Mouse (Mus musculus) limb, embryonic 14.5 days (tissue): Measurements from ENCODE around the gene Flnb. TPM values are rescaled to one million over a fixed set of nuclear protein-coding genes. Genes with fewer than 3 reads are reported as not detected.

Source experiments
- ATAC-seq: fragments of 200-750 bp; cut with Nextera tagmentation; 2 replicates; pipeline ENCODE4 v1.8.0; 2017; ENCODE audit warnings: low read depth, moderate number of reproducible peaks, moderate TSS enrichment; ENCODE audit not compliant: low FRiP score
- DNase-seq: peaks from one replicate; pipeline ENCODE4 v3.0.0-alpha.2; 2015; ENCODE audit warnings: low spot score
- H3K27ac ChIP-seq: fragments of 300-500 bp; sonication (generic); replicated peaks from 2 replicates; pipeline ENCODE4 v1.5.1; 2014; ENCODE audit warnings: low read depth, mild to moderate bottlenecking, low read length, moderate library complexity, mixed read lengths
- H3K27me3 ChIP-seq: fragments of 300-500 bp; sonication (generic); 2 replicates; pipeline ENCODE4 v1.6.1; 2014; ENCODE audit warnings: low read length, mixed read lengths; ENCODE audit not compliant: control insufficient read depth, insufficient read depth
- H3K36me3 ChIP-seq: fragments of 300-500 bp; sonication (generic); 2 replicates; pipeline ENCODE4 v1.6.1; 2014; ENCODE audit warnings: mild to moderate bottlenecking, low read length, moderate library complexity, mixed read lengths; ENCODE audit not compliant: control insufficient read depth, insufficient read depth
- H3K4me1 ChIP-seq: fragments of 300-500 bp; sonication (generic); 2 replicates; pipeline ENCODE4 v1.6.1; 2014; ENCODE audit warnings: antibody characterized with exemption, low read length, mixed read lengths; ENCODE audit not compliant: control insufficient read depth, insufficient read depth
- H3K4me2 ChIP-seq: fragments of 300-500 bp; sonication (generic); replicated peaks from 2 replicates; pipeline ENCODE4 v1.6.1; 2014; ENCODE audit warnings: low read depth, mild to moderate bottlenecking, low read length, moderate library complexity; ENCODE audit not compliant: severe bottlenecking
- H3K4me3 ChIP-seq: fragments of 300-500 bp; sonication (generic); replicated peaks from 2 replicates; pipeline ENCODE4 v1.5.1; 2014; ENCODE audit warnings: low read length
- H3K9ac ChIP-seq: fragments of 300-500 bp; sonication (generic); 2 replicates; pipeline ENCODE4 v1.6.1; 2014; ENCODE audit warnings: mild to moderate bottlenecking, low read depth, low read length, moderate library complexity; ENCODE audit not compliant: severe bottlenecking
- H3K9me3 ChIP-seq: fragments of 300-500 bp; sonication (generic); 2 replicates; pipeline ENCODE4 v1.6.1; 2016; ENCODE audit warnings: low read length; ENCODE audit not compliant: control insufficient read depth
- POLR2A ChIP-seq: fragments of 200-500 bp; IDR thresholded peaks from 2 replicates; pipeline ENCODE4 v1.8.0; 2012; ENCODE audit warnings: inconsistent platforms, mild to moderate bottlenecking, moderate library complexity, borderline replicate concordance; ENCODE audit not compliant: insufficient read depth, insufficient read length; ENCODE audit errors: extremely low read depth
- WGBS: fragments of 180-500 bp; shearing (Covaris S2); extraction: QIAGEN DNeasy Blood & Tissue Kit; methylation state at CpG from one replicate; pipeline ENCODE4 v1.1.7; 2014; 5-methylcytosine and 5-hydroxymethylcytosine counted together
- polyA plus RNA-seq, 2 experiments: library from polyadenylated mRNA; depleted of rRNA in 1 of 2; stranded (reverse) in 1 of 2; unstranded in 1 of 2; fragments of >200 nt; fragmentation: Nextera tagmentation in 1 of 2; extraction: Ambion mirVana in 1 of 2; gene quantifications; 2 replicates each; pipeline versions ENCODE4 v1.2.1 to v1.2.3; 2012 to 2014

Flnb gene
- polyA plus RNA-seq, 2 experiments, result 39.4 to 58.7 TPM

- WGBS, result 20% methylated on average over 5 of the region's 5 CpGs
- no peak for TF ChIP-seq POLR2A
- H3K27ac ChIP-seq, result 0 out of 2 replicates have a peak overlapping the region, but pooled peaks have one; percentile 2
- no peaks in the 10 kb centered on the region for H3K27me3 ChIP-seq
- H3K4me1 ChIP-seq, result peaks cover 86% of the 10 kb centered on the region
- H3K36me3 ChIP-seq, result no peaks in the 10 kb centered on the region
- no peaks in the 10 kb centered on the region for H3K9me3 ChIP-seq
- ATAC-seq (no peak), DNase-seq (peak; percentile 69)
- no peak overlapping the region for H3K4me2 ChIP-seq
- H3K4me3 ChIP-seq, result no peak overlapping the region
- no peak overlapping the region for H3K9ac ChIP-seq
Observed at GRCm38 (mm10) chr14:7851543-7852065, 33.8 kb downstream of the Flnb start.

- no peaks in the 10 kb centered on the region for H3K36me3 ChIP-seq
- H3K9me3 ChIP-seq, result no peaks in the 10 kb centered on the region
- H3K4me2 ChIP-seq, result no peak overlapping the region
- DNase-seq, result peak; percentile 40
- no peaks in the 10 kb centered on the region for H3K27me3 ChIP-seq
- peaks cover 84% of the 10 kb centered on the region for H3K4me1 ChIP-seq
- no peak overlapping the region for H3K4me3 ChIP-seq
- no peak overlapping the region for H3K27ac ChIP-seq
- no peak for TF ChIP-seq POLR2A
- H3K9ac ChIP-seq, result no peak overlapping the region
- ATAC-seq, result peak; percentile 43; the same call in 1 of the 2 replicates
- 36% methylated on average over 11 of the region's 11 CpGs for WGBS
Observed at GRCm38 (mm10) chr14:7853691-7854090, 35.9 kb downstream of the Flnb start.

GRCm38 (mm10) chr14:7854366-7854765, 36.6 kb downstream of the Flnb start:
- H3K36me3 ChIP-seq, result no peaks in the 10 kb centered on the region
- H3K27ac ChIP-seq, result no peak overlapping the region
- DNase-seq, result no peak
- no peak overlapping the region for H3K4me3 ChIP-seq
- no peak overlapping the region for H3K9ac ChIP-seq
- H3K4me1 ChIP-seq, result peaks cover 77% of the 10 kb centered on the region
- H3K4me2 ChIP-seq, result no peak overlapping the region
- WGBS, result 72% methylated on average over 6 of the region's 6 CpGs
- ATAC-seq, result no peak
- TF ChIP-seq POLR2A, result no peak
- H3K27me3 ChIP-seq, result no peaks in the 10 kb centered on the region
- no peaks in the 10 kb centered on the region for H3K9me3 ChIP-seq

- Histone ChIP-seq H3K9ac (no peak overlapping the region), H3K9me3 (no peaks in the 10 kb centered on the region), H3K27ac (no peak overlapping the region), H3K36me3 (no peaks in the 10 kb centered on the region), H3K4me1 (peaks cover 73% of the 10 kb centered on the region), H3K4me3 (no peak overlapping the region), H3K4me2 (no peak overlapping the region), H3K27me3 (no peaks in the 10 kb centered on the region)
- ATAC-seq, result no peak
- TF ChIP-seq POLR2A, result no peak
- no peak for DNase-seq
- WGBS, result 60% methylated on average over 6 of the region's 6 CpGs
Observed at GRCm38 (mm10) chr14:7855101-7855500, 37.3 kb downstream of the Flnb start.

- no peak for ATAC-seq
- Histone ChIP-seq H3K9ac (no peak overlapping the region), H3K36me3 (no peaks in the 10 kb centered on the region), H3K4me2 (no peak overlapping the region), H3K27ac (peak overlapping the region; percentile 28; the same call in 1 of the 2 replicates), H3K4me1 (peaks cover 70% of the 10 kb centered on the region), H3K4me3 (no peak overlapping the region), H3K27me3 (no peaks in the 10 kb centered on the region), H3K9me3 (no peaks in the 10 kb centered on the region)
- DNase-seq, result no peak
- TF ChIP-seq POLR2A, result no peak
- WGBS, result 44% methylated on average over 5 of the region's 5 CpGs
Observed at GRCm38 (mm10) chr14:7855501-7855900, 37.7 kb downstream of the Flnb start.
